Mouse (Mus musculus): ENCODE measurements around the gene Tmem164.
A peak's percentile ranks its signal among the peaks of the same experiment; 100 is the strongest.
"Not testable (repeated sequence)": the region's sequence is repeated elsewhere in the genome, so short reads cannot be mapped to it uniquely, and the experiment has no call there.

The Tmem164 gene

GRCm38 (mm10) chrX:142681056-142681615, at the start of gene Tmem164:
TSS of gene Tmem164 (plus strand) at chrX:142681406.
- DNase-seq (ENCODE audit: low spot score): peak; percentile 27

DNA sequence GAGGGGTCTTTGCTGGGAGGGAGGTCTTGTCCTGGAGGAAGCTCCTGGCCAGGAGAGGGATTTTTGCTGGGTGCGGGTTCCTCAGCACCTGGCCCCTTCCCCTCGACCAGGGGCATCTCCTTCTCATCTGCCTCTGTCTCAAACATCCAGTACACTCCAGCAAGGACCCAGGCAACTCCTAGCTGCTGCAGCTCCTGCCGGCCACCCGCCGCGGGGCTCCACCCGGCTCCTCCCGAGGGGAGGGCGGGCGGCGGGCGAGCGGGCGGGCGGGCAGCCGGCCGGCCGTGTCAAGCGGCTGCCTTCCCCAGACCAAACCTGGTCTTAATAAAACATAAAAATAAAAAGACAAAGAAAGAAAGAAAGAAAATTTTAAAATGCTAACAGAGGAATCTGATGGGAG, 48.2 kb upstream of the Tmem164 start:
- not testable (repeated sequence) for DNase-seq (ENCODE audit: low spot score)

- no peak for DNase-seq (ENCODE audit: low spot score)
Measured at GRCm38 (mm10) chrX:142647202-142647601, 34.0 kb upstream of the Tmem164 start.

GRCm38 (mm10) chrX:142650117-142650764, 31.0 kb upstream of the Tmem164 start:
- no peak for DNase-seq (ENCODE audit: low spot score)

DNA sequence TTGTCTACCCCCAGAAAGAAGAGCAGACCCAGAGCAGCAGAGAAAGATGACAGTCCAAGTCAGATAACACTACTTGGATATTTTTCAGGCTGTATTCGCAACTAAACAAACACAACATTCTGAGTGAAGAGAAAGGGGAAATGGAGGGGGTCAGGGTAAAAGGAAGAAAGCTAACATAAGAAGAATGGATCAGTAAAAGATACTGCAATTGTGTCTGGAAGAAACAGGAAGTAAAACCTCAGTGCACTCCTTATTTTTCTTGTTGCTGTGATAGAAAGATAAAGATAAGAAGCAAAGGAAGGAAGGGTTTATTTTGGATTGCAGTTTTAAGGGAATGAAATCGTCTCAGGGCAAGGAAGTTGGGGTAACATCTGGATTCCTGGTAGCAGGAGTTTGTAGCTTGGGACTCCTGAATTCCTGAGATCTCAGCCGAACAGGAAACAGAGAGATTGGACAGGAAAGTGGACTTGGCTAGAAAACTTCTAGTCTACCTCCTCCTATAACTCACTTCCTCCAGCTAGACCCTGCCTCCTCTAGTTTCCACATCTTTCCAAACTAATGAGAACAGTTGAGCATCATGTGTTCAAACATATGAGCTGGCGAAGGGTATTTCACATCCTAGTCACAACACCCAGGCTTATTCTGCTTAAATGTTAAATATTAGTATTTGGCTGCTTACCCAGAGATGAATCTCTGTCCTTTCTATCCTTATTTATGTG, 16.3 kb upstream of the Tmem164 start:
- DNase-seq (ENCODE audit: low spot score): no peak

DNA sequence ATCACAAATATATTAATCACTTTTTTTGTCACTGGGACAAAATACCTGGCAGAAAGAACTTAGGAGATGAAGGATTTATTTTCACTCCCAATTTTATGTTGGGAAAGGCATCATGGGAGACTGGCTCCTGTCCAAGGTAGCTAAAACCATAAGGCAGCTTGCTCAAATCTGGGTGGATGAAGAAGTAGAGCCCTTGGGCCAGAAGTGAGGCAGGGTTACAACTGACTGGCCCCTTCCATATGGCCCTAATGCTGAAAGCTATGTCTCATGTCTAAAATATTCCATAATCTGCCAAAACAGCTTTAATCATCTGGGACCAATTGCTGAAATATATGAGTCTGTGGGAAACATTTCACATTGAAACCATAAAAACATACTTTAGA, 15.8 kb upstream of the Tmem164 start:
- no peak for DNase-seq (ENCODE audit: low spot score)

- DNase-seq (ENCODE audit: low spot score): no peak
Measured at GRCm38 (mm10) chrX:142669312-142670091, 11.7 kb upstream of the Tmem164 start.

DNA sequence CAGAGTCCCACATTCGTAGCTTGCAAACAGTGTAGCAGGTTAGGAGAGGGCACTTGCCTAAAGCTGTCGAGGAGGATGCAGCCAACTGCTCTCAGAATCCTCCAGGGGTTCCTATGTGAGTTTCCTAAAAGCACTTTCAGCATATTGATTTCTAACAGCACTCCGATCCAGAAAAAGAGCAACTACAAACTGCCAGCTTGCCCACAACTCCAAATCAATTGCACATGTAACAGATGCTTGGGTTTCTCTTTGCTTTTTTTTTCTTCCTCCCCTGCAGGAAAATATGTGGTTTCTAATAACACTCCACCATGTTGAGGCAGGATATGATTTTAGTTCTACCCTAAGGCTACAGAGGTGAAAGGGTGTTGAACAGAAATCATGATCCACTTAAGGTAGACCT, 11.1 kb upstream of the Tmem164 start:
- DNase-seq (ENCODE audit: low spot score): no peak

DNA sequence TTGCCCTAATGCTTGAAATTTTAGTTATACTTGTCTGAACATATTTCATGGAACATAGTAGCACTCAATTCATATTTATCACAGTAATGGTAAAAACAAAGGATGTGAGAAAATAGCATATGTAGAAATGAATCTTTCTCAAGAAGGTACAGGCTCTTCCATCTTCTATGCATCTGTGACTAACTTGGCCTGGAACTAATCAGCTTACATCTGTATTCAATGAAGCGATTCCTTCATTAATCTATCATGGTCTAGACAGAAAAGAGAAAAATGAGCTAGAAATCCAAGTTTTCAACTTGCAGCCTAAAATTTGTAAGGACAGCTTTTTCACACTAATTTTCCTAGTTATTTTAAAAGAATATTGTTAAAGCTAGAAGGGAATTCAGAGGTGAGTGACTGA, 10.1 kb upstream of the Tmem164 start:
- DNase-seq (ENCODE audit: low spot score): no peak

- no peak for DNase-seq (ENCODE audit: low spot score)
Measured at GRCm38 (mm10) chrX:142672701-142673100, 8.5 kb upstream of the Tmem164 start.

GRCm38 (mm10) chrX:142677193-142677592, 4.0 kb upstream of the Tmem164 start:
- DNase-seq (ENCODE audit: low spot score): no peak

DNA sequence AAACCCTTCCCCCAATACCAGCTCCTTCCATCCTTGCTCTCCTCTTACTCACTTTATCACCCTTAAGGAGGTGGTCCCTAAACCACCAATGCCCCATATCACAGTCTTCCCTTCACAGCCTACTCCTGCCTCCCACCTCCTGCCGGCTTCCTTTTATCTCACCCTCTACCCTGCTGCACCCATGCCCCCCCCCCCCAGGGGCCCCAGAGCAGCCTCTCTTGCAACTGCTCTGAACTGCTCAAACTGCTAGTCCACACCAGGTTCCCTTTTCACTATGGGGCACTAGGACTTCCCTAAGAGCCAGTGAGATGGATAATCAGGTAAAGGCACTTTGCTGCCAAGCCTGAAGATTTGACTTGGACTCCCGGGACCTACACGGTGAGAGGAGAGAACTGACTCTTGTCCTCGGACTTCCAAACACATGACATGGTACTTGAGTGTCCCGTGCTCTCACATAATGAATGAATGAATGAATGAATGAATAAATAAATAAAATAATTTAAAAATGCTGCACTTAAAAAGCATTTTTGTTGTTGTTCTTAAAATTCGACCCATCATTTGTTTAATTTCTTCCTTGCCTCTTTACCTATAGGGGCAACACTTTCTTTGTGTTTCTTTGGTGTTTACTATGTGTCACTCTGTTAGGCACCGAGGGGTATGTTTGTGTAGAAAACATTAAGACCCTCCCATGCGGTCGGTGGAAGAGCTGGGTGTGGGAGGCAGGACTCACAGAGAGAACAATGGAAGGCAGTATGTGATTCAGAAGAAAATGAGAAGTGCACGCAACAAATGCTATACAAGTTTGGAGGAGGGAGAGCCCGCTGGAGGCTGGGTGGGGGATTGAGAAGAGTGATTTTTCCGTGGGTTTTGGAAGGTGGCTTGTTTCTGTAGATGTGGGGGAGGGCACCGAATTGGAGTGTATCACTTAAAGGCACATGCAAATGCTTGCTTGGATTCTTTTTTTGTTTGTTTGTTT, 2.4 kb upstream of the Tmem164 start:
- no peak for DNase-seq (ENCODE audit: low spot score)

GRCm38 (mm10) chrX:142679502-142680250, 1.5 kb upstream of the Tmem164 start:
- DNase-seq (ENCODE audit: low spot score): no peak

DNA sequence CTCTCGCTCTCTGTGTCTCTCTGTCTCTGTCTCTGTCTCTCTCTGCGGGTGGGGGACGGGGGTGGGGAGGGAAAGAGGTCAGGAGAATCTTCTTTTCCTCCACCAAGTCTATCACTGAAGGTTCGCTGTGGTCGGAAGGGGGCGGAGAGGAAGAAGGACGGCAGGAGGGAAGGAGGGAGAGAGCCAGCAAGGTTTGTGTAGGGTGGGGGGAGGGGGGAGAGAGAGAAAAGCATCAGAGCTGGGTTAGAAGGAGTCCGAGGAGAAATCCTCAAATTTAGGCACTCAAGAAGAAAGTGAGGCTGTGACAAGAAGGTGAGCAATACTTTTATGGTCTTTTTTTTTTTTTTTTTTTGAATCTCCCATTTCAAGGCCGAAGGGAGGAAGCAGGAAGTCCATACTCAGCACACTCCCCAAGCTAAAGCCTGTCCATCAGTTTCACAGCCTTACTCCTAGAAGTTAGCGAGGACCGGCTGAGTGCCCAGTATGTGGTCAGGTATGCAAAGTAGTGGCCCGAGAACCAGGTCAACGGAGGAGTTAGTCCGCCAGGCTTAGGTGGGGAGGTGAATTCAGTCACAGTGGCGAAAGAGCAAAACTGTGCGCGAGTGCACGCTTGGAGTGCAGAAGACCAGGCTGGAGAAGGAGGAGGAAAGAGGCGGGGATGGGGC, 683 bp upstream of the Tmem164 start:
- DNase-seq (ENCODE audit: low spot score): no peak

- DNase-seq (ENCODE audit: low spot score): no peak
Measured at GRCm38 (mm10) chrX:142681616-142682141, 473 bp downstream of the Tmem164 start.

DNA sequence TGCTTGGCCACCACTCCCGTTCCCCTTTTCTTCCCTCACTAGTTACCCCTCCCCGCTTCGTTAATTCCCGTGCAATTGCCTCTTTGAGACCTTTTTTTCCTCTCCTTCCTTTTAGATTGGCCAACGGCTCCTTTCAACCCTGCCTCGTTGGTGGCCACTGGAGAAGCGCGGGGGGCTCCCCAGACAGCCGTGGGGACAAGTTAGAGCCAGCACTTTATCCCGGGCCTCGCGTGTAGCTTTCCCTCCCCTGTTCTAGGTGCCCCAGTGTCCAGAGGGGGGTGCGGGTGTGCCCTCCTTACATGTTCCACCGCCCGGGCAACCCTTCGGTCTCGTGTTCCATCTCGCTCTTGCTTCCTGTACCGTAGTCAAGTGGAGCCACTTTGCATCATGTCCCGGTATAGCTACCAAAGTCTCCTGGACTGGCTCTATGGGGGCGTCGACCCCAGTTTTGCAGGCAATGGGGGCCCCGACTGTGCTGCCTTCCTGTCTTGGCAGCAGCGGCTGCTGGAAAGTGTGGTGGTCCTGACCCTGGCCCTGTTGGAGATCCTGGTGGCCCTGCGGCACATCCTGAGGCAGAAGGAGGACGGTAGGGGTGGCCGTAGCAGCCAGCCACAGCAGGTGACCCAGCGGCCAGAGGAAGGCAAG, 1.1 kb downstream of the Tmem164 start:
- no peak for DNase-seq (ENCODE audit: low spot score)

GRCm38 (mm10) chrX:142682990-142683389, 1.8 kb downstream of the Tmem164 start:
- no peak for DNase-seq (ENCODE audit: low spot score)

GRCm38 (mm10) chrX:142684674-142685073, 3.5 kb downstream of the Tmem164 start:
- DNase-seq (ENCODE audit: low spot score): no peak

GRCm38 (mm10) chrX:142685676-142686075, 4.5 kb downstream of the Tmem164 start:
- no peak for DNase-seq (ENCODE audit: low spot score)
